Mouse (Mus musculus): ENCODE data around the gene Gprc5b. TPM values are rescaled to one million over a fixed set of nuclear protein-coding genes. Genes with fewer than 3 reads are reported as not detected.

Gprc5b gene
- total RNA-seq, 4 experiments from 2014 or later = 13.9 to 24.2 (median 19.7) TPM

Other genes starting within 250 kb of the Gprc5b start
- gene Iqck, start 139.5 kb downstream of the Gprc5b start, total RNA-seq (2022) = under 1 TPM in 2 of 4 experiments, not detected in 2; 0.12 to 0.32 TPM
- gene Knop1, start 139.0 kb downstream of the Gprc5b start, total RNA-seq (2022) = 10 to 100 TPM; 21.6 to 28.1 (median 26.1) TPM
- gene Gpr139, start 189.4 kb upstream of the Gprc5b start, total RNA-seq (2022) = not detected